15 mouse cellular contexts compared by ENCODE assay signal in genomic region chr2:62574250-62574649, GRCm38 (mm10). TPM values are rescaled to one million over a fixed set of nuclear protein-coding genes. Genes with fewer than 3 reads are reported as not detected.
A peak's percentile ranks its signal among the peaks of the same experiment; 100 is the strongest.
DNase-seq lines count a peak whose midpoint lies in the region; ATAC-seq and TF ChIP-seq lines count a peak whose summit lies in the region.
"Had no signal": no experiment of that assay in that cellular context is flagged by ENCODE, and none has a peak within 500 bp of the region (broad histone marks: within the 10 kb centered on the region; RNA-seq: fewer than 3 reads in every experiment).

No protein-coding gene starts in this region.

- intact Hi-C loops in heart, postnatal 14 days (cut with DNase I), result no loop called here

- no peak for TF ChIP-seq POLR2A in embryonic fibroblast, embryonic 13.5 days (IDR thresholded peaks at IDR 0.05; ENCODE audit: low read depth, low read length)
- no peak for TF ChIP-seq POLR2A in lung, adult 2 months (IDR thresholded peaks at IDR 0.05; ENCODE audit: borderline replicate concordance, extremely low read depth, low read depth, low read length)

- no peaks in the 10 kb centered on the region for H3K27me3 ChIP-seq in heart, embryonic 15.5 days
- no peaks in the 10 kb centered on the region for H3K27me3 ChIP-seq in embryonic facial prominence, embryonic 10.5 days (replicated peaks; ENCODE audit: low read depth, poor library complexity, severe bottlenecking)
- H3K27me3 ChIP-seq: midbrain, embryonic 12.5 days; neural tube, embryonic 13.5 days had no signal

- no peaks in the 10 kb centered on the region for H3K36me3 ChIP-seq in heart, embryonic 15.5 days
- no peaks in the 10 kb centered on the region for H3K36me3 ChIP-seq in embryonic facial prominence, embryonic 10.5 days (replicated peaks)
- H3K36me3 ChIP-seq: hindbrain, embryonic 10.5 days; midbrain, embryonic 12.5 days; neural tube, embryonic 13.5 days had no signal

- no peak overlapping the region for H3K4me2 ChIP-seq in heart, embryonic 15.5 days
- H3K4me2 ChIP-seq: midbrain, embryonic 12.5 days; neural tube, embryonic 13.5 days had no signal

- 68% methylated on average over 7 of the region's 7 CpGs for WGBS in heart, embryonic 15.5 days
- 71% methylated on average over 7 of the region's 7 CpGs for WGBS in embryonic facial prominence, embryonic 10.5 days
- WGBS in lung, adult 2 months, result 69% methylated on average over 7 of the region's 7 CpGs

- no peak for ATAC-seq in heart, embryonic 15.5 days (replicated peaks; ENCODE audit: insufficient number of reproducible peaks, insufficient read depth, low FRiP score, low read depth)

- TF ChIP-seq CTCF in embryonic fibroblast, embryonic 13.5 days (IDR thresholded peaks at IDR 0.05; ENCODE audit: borderline replicate concordance, insufficient read depth, low read length), result no peak
- TF ChIP-seq CTCF in lung, adult 2 months (IDR thresholded peaks at IDR 0.05; ENCODE audit: insufficient read depth, low read length), result no peak

- H3K9ac ChIP-seq in heart, embryonic 15.5 days, result no peak overlapping the region
- H3K9ac ChIP-seq: lung, embryonic 14.5 days; midbrain, embryonic 12.5 days; neural tube, embryonic 13.5 days had no signal

- DNase-seq in heart, postnatal 14 days, result no peak
- DNase-seq in embryonic facial prominence, embryonic 10.5 days (ENCODE audit: low spot score), result no peak
- peak; percentile 18 for DNase-seq in mesoderm, embryonic 11.5 days (ENCODE audit: low read depth, low spot score)
- no peak for DNase-seq in lung, postnatal 10 days
- no peak for DNase-seq in lung, adult 2 months
- DNase-seq: adrenal gland, postnatal 10 days; cerebellum, adult 11-12 months; thymus, postnatal 14 days had no signal

- H3K27ac ChIP-seq in heart, embryonic 15.5 days, result 0 out of 2 replicates have a peak overlapping the region, but pooled peaks have one; percentile 68
- H3K27ac ChIP-seq in embryonic facial prominence, embryonic 10.5 days (replicated peaks), result peak overlapping the region; percentile 66
- peak overlapping the region; percentile 65 for H3K27ac ChIP-seq in embryonic fibroblast, embryonic 13.5 days (ENCODE audit: insufficient read depth, low read length)
- H3K27ac ChIP-seq: hindbrain, embryonic 10.5 days; midbrain, embryonic 12.5 days; neural tube, embryonic 13.5 days had no signal

- no peaks in the 10 kb centered on the region for H3K9me3 ChIP-seq in heart, embryonic 15.5 days (replicated peaks)
- H3K9me3 ChIP-seq in embryonic facial prominence, embryonic 10.5 days, result no peaks in the 10 kb centered on the region
- H3K9me3 ChIP-seq: hindbrain, embryonic 10.5 days; midbrain, embryonic 12.5 days; neural tube, embryonic 13.5 days had no signal

- H3K4me3 ChIP-seq in heart, embryonic 15.5 days, result no peak overlapping the region
- H3K4me3 ChIP-seq in embryonic facial prominence, embryonic 10.5 days, result peak overlapping the region; percentile 43; the same call in 1 of the 2 replicates
- H3K4me3 ChIP-seq in embryonic fibroblast, embryonic 13.5 days (ENCODE audit: insufficient read depth, low read length), result no peak overlapping the region
- H3K4me3 ChIP-seq in lung, adult 2 months (replicated peaks; ENCODE audit: extremely low read depth, low read depth, low read length), result no peak overlapping the region
- H3K4me3 ChIP-seq: erythroblast, embryonic 14.5 days; hindbrain, embryonic 10.5 days; midbrain, embryonic 12.5 days; neural tube, embryonic 13.5 days had no signal

- no peaks in the 10 kb centered on the region for H3K4me1 ChIP-seq in heart, embryonic 15.5 days (replicated peaks)
- H3K4me1 ChIP-seq in embryonic facial prominence, embryonic 10.5 days, result peaks cover 22% of the 10 kb centered on the region
- no peaks in the 10 kb centered on the region; the same call in 1 of the 2 replicates for H3K4me1 ChIP-seq in embryonic fibroblast, embryonic 13.5 days (ENCODE audit: control insufficient read depth, insufficient read depth, low read length)
- H3K4me1 ChIP-seq in lung, adult 2 months (ENCODE audit: control insufficient read depth, insufficient read depth, low read length), result no peaks in the 10 kb centered on the region
- H3K4me1 ChIP-seq: hindbrain, embryonic 10.5 days; midbrain, embryonic 12.5 days; neural tube, embryonic 13.5 days had no signal

RNA-seq across cellular contexts. Expression of gene Fap, which starts 0.4 kb away (rescaled TPM):
- polyA plus RNA-seq in heart, embryonic 15.5 days (2015; fragmentation: Nextera tagmentation; extraction: Ambion mirVana), result 4.6 and 5.5 TPM in 2 replicates
- 1 to 10 TPM; 7.2 to 8.1 TPM for total RNA-seq in heart, postnatal 14 days (2021)
- polyA plus RNA-seq in embryonic facial prominence, embryonic 10.5 days (2016; fragmentation: Nextera tagmentation; extraction: Ambion mirVana), result 3.0 and 7.6 TPM in 2 replicates
- 23.1 and 38.9 TPM in 2 replicates for polyA plus RNA-seq in embryonic fibroblast, embryonic 13.5 days (2011; ENCODE audit: insufficient read length, low read depth, missing spikeins)
- polyA plus RNA-seq in lung, adult 2 months (2012; rRNA removed), result 0.19 and 0.64 TPM in 2 replicates
- polyA plus RNA-seq: erythroblast, embryonic 14.5 days had no signal
